Mouse (Mus musculus) urinary bladder, postnatal 25 days (tissue): ENCODE measurements around the gene Nlgn1.

Experiments used
- DNase-seq: peaks from one replicate; pipeline ENCODE4 v3.0.0; 2022; ENCODE audit warnings: low spot score

The Nlgn1 gene

DNA sequence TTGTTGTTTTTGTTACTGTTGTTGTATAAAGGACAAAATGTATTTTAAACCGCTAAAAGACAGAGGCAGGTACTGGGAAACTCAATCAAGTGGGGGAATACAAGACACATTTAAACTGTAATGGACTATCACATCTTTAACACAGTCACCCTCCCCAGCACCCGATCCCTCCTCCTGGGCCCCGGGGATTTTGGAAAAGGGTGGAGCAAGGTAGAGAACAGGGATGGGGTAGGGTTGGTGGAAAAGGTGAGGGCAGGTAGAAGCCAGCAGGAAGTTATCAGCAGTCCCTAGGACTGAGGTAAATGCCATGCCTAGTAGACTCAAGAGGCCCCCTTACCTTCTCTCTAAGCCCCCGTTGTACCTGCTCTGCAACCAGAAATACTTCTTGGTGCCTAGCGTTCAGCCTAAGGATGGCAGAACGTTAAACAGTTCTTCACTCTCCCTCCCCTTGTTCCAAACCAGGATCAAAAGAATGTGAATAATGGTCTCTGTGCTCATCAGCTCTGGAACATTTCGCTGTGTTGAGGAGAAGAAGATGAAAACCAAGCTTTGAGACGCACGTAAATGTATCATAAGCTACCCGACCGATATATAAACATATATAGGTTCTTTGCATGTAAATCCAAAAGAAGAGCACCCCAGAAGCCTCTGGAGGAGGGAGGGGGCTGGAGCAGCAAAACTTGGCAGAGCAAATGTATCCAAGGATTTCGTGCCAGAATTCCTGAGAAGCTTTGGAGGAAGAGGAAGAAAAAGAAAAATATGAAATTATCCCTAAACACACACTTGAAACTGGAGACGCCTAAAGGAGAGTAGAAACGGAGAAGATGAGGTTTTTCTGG, at the start of gene Nlgn1:
TSS of gene Nlgn1 (minus strand) at position 61 of the 839 bp plus-strand sequence.
- DNase-seq: no peak

DNA sequence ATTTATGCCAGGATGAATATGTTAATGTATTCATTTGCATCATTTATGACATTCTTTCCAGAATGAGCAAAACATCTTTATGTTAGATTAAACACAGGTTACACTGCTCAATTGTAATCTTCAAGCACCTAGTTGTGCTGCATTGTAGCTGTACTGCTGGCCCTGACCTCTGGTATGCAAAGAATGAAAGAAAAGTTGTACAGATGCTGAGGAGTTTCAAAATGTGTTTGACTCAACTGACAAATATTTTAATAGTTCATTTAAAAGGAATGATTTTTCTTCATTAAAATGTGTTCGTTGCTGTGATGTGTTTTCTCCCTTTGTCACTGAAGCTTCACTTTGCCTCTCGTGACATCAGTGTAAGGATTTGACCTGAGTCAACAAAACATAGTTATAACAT, 46.0 kb upstream of the Nlgn1 start:
- DNase-seq: no peak

DNA sequence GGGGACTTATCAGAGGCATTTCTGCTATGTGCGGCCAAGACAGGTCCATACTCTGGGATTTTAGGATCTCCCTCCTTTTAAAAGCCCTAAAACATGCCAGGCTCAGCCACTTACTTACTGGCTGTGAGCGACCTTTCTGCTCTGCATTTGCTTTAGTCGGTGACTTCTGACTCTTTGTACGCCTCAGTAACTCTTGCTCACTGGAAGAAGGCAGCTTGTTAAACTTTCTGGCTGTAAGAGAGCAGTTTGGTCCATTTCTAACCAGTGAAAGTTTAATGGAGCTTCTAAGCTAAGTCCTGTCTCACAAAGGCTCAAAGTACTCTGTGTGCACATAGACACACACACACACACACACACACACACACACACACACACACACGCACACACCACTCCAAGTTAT, 22.8 kb upstream of the Nlgn1 start:
- DNase-seq: no peak

DNA sequence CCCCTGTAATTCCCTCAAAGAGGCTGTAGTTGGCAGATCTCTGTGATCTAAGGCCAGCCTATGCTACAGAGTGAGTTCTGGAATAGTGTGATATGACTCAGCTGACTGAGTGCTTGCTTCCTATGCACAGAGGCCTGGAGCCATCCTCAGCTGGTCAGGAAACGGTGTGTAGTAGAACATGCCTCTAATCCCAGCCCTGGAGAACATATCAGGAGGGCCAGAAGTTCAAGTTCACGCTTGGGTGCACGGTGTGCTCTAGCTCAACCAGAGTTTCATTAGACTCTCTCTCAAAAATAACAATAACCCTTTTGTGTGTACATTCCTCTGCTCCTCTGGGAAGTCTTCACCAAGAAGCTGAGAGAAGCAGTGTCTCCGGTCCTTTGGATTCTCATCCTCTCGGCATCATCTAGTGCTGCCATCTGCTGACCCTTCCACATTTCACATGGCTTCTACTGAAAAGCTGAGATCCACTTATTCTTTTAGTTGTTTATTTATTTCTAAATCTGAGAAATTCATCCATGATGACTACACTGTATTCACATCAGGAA, 22.3 kb upstream of the Nlgn1 start:
- no peak for DNase-seq

DNA sequence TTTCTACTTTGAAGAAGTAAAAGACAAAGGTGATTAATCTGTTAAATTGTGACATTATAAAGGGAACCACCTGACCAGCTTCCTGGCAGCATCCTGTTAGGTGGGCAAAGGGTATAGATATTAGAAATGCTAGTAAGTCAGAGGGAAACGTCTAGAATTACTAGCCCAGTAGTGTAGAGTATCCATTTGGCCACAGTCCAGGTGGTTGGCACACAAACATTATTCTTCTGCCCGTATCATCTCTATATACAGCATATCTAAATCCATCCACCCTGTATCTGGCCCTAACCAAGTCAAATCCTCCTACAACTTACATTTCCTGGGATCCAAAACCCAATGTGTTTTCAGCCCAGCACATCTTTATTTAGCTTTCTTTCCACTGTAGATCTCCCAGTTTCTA, 5.2 kb upstream of the Nlgn1 start:
- DNase-seq: no peak

DNA sequence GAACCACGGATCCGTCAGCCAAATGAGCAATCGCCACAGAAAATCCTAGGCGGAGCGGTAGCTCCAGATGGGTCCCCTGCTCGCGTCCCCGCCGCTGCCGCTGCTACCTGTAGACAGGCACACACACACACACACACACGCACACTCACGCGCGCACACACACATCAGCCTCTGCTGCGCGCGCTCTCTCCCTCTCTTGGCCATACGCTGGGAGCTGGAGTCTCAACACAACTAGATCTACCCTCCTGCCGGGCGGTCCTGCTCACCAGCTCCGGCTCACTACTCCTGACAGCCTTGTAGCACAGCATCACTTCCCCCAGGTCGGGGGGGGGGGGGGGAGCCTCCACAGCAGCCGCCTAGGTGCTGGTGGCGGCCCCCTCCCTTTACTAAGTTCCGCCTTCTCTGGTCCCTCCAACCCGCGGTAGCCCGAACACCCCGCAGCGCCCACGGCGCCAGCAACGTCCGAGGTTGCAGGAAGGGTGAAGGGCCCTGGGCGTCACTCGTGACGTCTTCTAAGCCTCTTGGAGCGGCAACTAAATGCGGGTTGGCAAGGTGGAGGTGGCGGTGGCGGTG, 1.1 kb upstream of the Nlgn1 start:
- DNase-seq: no peak

DNA sequence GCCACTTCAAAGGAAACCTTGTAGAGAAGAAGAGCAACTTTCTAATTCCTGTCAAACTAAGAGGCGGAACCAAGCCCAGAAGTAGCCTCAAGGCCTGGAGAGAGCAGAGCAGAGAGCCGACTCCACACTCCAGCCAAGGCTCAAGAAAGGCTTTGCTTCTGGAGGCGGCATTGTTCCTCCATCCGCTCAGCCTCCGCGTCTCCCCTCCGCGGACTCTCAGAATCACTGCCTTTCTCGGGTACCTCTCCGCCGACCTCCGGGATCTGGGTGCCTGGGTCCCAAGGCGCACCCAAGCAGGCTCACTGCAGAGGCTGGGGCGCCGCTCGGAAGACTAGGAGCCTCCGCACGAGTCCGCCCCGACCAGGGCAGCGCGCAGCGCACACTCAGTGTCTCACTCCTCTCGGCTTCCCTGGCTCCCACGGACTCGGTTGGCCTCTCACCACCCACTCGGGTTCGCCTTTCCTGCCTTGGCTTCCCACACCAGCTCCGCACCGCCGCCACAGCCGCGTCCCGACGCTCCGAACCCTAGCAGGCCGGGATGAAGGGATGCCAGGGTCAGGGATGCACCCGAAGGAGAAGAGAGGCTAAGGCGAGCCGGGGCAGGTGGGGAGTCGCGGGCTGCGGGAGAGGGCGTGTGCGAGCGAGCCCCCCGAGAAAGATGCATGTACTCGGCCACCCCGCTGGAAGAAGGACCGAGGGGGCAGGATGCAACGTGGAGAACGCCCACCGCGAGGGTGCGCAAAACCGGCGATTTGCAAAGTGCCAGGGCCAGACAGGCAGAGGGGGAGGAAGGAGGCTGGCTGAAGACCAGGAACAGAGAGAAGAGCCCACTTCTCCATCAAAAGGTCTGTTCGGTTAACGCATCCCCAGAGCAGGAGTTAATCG, 841 bp downstream of the Nlgn1 start:
- no peak for DNase-seq

DNA sequence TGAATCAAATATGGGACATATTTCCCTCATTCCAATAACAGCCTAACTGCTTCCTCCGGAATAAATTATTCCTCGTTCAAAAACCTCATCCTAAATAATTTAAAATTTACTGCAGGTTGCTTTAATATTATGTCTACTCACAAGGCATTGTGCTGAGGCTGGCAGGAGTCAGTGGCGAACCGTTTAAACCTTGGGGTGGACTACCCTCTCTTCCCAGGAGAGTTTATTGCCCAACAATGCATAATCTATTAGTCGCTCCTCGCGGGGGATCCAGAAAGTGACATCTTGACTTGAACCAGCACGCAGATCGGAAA, 1.4 kb downstream of the Nlgn1 start:
- no peak for DNase-seq

DNA sequence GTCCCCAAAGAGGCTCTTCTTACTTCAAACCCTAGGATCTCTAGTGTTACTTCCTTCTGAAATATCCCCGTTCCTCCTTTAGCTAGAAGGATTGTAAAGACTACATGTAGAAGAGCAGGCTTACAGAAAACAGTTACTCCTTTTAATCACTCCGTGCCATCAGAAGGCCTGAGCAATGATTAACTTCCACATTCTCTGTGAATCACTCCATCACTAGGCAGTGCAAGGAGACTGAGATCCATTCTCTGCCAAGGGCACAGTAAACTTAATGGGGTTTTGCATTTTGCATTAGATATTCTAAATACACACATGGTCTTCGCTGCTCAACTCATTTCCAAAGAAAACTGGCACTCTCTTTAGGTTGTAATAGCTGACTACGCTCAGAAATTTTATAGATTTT, 2.2 kb downstream of the Nlgn1 start:
- DNase-seq: no peak

DNA sequence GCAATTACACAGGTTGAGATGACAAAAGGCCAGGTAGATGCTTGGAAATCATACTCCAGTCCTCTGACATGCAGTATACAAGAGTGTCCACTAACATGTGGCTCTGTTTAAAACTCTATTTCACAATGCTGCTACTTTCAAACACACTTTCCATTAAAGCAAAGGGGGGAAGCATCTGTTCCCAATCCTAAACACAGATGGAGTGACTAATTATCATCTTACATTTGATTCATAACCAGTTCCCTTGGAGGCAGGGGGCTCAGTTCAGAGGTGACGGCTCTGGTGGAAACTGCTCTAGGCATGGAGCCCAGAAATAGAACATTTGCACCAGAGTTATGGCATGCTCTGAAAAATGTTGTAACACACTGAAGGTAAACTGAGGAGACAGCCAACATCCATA, 7.8 kb downstream of the Nlgn1 start:
- no peak for DNase-seq

DNA sequence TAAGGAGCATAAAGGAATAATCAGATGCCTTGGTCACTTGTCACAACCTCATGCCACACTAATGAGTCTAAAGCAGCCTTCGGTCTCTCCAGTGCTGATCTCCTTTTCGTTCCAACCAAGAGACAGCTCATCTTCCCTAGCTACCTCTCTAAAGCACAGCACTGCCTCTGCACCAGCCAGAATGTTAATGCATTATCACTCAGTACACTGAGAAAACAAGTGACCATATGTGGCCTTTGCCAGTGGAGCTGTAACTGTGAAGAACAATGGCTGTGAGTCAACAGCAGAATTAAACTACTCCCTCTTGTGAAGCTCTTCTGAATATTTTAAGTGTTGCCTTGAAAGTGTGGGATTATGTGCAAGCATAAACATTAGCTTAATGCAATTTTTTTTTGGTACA, 14.9 kb downstream of the Nlgn1 start:
- no peak for DNase-seq

DNA sequence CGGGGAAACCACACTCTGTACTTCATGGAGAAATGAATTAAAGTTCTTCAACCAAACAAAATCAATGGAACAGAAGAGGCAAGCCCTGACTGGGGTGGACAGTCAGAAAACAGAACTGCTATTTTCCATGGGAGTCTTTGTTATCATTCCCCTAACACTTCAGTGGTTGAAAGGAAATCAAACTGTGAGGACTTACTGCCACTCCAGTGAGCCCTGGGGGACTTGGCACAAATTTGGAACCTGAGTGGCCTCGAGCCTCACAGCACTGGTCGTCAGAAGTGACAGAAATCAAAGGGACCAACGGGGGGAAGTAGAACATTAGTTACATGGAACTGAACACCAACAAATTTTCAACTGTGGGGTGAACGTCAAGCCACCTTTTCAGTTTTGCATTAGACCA, 34.4 kb downstream of the Nlgn1 start:
- no peak for DNase-seq

DNA sequence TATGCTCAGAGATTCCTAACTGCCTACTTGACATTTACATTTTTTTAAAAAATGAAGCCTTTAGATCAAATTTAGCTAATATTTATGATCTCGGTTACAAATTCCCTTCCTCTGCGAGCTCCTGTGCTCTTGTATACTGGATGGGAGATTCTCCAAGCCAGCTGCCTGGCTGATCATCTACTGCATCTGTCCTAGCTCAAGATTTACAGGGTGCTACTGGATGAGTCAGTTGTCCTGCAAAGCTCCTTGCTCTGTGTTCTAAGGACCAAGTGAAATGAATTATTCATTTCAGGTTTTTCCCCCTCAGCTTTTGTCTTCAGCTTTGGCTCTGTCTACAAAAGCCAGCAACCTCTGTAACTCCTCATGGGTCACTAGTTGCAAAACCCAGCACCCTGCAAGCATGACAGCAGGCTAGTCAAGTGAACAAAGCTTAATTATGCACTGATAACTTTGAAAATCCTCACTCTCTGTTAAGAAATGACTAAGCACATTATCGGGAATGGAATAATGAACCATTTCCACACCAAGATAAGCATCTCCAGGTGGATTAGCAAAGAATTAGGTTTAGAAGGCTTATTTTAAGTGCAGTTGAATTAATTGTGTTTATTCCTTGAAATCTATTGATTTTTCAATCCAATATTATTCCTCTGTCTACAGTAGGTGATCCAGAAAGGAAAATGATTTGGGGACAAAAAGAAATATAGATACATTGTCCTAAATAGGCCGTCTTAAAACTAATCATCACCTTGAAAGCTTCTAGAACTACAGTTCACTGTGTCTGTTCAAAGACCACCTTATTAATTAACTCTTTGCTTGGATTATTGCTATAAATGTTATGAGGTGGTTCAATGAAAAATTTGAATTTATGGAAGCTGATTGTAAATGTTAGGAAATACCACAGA, 61.1 kb downstream of the Nlgn1 start:
- no peak for DNase-seq

DNA sequence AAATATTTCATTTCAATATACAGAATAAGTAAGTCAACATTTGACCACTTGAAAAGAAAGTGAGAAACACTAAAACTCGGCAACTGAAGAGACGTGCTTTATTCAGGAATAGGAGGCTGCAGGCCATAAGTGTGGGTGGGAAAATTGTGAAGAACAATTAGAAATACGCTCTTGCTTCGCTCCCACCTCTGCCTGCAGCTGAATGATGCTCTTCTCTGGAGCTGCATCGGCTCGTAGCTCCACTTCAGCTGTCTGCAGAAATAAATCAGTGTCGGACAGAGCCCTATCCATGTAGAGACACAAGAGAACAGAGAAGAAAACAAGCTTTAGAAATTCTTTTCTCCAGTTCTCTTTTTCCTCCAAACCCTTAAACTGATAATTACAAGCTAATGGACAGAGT, 85.7 kb downstream of the Nlgn1 start:
- DNase-seq: no peak

DNA sequence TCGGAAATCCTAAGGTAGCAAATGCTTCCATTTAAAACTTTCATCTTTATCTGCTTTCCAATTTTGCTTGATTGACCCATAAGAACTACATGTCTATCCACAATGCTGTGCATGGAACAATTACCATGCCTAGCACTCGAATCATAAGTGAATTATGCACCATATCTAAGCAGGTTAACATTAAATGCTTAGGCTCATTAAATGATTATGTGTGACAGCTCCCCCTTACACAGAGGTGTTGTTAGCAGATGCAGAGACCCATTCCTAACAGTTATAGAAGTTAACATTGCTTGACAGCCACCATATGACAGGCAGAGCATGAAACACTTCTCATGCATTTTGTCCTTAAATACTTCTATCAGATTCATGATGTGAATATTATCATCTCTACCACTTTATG, 89.0 kb downstream of the Nlgn1 start:
- no peak for DNase-seq

DNA sequence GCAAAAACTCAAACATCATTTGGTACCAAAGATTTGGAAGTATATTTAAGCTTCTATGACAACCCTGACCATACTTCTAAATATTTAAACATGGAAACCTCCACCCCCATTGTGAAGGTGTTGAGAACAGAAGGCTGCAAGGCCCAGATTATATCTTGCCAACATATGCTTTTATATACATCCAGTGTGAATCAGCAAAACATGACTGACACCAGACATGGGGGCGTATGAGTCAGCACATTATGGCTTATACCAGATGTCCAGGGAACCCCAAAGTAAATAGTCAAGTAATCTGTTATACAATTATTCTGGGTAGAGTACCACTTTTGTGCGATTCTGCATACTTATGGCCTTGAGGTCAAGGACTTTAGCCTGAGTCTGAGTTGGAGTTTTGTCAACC, 102.3 kb downstream of the Nlgn1 start:
- no peak for DNase-seq

DNA sequence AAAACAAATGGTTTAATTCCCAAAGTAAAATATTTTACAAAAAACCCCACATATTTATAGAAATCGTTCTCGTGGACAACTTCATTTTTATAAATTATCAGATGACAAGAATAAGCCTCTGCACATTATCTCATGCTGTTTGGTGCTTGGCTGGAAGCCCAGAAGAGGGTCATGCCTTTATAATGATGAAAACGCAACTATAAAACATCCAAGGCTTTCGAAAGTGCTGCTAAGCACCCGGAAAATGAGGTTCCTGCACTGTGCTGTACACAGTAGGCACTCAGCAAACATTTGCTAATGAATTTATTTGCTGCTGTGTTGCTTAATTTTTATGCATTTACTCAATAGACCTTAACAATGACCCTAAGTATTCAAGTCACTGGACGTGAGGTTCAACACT, 103.4 kb downstream of the Nlgn1 start:
- no peak for DNase-seq

DNA sequence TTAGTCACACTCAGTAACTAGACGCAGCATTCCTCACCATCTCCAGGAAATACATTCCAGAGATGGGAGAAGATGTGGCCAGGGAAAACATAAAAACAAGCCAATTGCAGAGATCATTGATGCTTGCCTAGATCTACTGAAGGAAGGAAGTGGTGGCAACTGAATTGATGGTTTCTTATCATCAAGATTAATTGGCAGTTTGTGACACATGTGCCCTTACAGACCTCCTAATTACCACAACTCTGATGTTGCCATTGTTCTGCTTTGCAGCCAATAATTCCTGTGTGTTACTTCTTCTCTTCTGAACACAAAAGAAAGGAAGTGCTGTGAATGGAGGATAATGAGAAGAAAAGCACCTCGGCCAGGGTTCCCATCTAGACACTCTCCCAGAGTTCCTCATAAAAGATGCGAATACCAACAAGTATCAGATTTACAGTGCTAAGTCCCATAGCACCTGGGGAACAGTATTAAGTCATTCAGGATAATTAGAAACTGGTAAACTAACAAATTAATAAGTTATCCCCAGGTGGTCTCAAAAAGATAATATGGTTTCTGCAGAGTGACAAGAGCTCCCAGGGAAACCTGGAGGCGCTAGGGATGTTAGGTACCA, 104.0 kb downstream of the Nlgn1 start:
- DNase-seq: no peak

DNA sequence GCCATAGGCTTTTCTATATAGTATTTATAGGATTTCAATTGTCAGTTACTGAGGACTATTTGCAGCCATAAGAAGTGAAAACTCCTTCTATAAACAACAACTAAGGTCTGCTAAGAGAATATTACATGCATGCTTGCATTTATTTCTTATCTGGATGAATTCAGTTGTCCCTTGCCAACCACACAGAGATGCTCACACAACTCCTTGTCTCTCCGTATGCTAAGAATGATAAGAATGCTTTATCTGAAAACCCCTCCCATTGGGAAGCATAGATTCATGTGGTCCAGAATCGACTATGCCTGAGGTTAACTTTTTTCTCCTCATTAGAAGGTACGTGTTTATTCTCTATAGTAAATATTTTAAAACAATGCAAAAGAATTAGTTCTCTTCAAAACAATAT, 108.8 kb downstream of the Nlgn1 start:
- no peak for DNase-seq

DNA sequence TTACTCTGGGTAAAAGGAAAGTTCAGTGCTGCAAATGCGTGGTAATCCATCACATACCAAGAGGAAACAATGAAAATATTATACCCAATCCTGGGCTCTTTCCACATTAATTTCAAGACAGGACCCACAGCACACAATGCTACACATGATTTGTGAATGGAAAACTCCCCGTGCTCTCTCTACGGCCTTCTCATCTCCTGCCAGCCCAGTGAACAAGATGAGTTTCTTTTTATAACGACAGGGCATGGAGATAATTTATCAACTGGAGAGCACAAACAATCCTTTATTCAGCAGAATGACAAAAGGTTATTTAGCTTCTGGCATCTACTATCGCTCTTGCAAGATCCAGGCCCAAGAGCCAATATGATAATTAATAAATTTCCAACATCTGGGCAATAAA, 116.0 kb downstream of the Nlgn1 start:
- DNase-seq: no peak

DNA sequence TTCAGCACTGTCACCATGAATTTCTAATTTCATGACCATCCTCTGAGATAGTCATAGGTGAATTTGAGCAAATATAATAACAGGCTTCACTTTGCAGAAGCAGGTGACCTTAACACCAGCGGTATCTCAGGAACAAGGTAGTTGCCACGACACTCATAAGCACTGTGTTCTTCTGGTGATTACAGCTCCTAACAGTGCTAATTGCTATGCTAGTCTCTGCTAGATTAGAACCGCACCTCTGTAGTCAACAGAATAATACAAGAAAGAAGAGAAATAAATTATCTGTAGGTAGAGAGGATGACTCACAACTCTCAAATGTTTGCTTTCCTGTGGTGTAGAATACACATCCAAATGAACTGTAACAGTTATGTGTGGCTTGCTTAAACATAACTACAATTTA, 129.6 kb downstream of the Nlgn1 start:
- no peak for DNase-seq
